Mouse (Mus musculus): Measurements from ENCODE around the gene Prkn.

DNA sequence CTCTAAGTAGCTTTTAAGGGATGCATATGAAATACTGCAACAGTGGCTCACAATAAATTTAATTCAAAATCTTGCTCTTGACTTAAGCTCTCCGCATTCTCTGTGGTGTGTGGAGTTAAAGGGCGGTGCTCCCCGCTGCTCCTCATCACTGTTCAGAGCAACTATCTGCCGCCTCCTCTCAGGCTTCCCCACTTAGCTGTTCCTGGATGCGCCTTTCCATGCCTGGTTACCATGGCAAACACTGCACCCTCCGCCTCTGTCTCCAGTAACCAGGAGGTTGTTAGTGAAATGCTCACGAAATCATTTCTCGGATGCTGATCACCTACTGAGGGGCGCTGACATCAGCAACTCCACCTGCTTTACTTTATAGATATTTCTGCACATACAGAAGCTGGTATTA is 1080.8 kb downstream of the Prkn start:
- no peak for TF ChIP-seq POLR2A (IDR thresholded peaks at IDR 0.05; ENCODE audit: extremely low read depth, insufficient read depth, low read length)
- no peak for TF ChIP-seq CTCF (IDR thresholded peaks at IDR 0.05; ENCODE audit: extremely low read depth, insufficient read depth, low read length)
